ENCODE assay signal across 8 mouse cellular contexts in the genomic region with DNA sequence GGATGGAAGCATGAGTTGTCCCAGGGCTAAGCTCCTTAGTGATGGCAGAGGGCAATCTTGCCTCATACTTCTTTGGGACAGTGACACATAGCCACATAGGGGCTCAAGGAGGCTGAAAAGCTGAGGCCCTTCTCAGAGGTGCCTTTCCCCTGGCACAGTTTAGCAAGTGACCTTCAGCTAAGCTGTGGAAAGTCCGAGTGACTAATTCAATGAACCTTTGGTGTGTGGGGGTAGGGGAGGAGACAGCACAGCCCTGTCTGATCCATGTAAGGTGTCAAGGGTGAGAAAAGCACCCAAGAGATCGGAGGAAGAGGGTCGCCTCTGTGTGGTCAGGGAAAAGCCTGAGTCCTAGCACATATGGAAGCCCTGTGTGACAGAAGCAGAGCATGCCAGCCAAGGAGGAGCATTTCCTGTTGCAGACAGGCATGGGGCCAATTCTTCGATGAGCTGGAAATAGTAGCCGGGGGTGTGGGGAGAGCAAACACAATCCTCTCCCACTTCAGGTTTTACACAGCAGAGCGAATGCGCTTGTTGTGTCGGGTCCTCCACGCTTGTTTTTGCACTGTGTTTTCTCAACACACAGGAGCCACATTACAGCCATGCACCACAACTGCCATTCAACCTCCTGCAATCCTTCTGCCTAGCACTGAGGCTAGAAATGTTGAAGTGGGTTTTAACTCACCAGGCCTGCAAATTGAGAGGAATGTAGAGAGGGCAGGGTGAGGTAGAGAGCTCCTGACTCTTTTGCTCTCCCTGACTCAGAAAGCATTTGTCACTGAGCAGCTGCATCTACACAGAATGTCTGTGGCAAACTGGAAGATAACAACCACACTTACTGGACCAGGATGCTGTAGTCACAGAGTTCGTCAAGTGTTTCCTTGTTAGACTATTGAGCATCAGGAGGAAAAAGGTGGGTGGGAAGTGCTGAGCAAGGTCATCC.
DNase-seq lines count a peak whose midpoint lies in the region; ATAC-seq lines count a peak whose summit lies in the region.

No protein-coding gene starts in this region.

- intact Hi-C loops in left cerebral cortex, postnatal 10 days (cut with DNase I) = no loop called here

- peaks cover 11% of the 10 kb centered on the region for H3K4me1 ChIP-seq in intestine, embryonic 16.5 days (ENCODE audit: control insufficient read depth, insufficient read depth, low read length)

- no peak overlapping the region for H3K4me2 ChIP-seq in intestine, embryonic 16.5 days (ENCODE audit: low read depth, low read length)

- H3K27me3 ChIP-seq in intestine, embryonic 16.5 days (replicated peaks; ENCODE audit: control insufficient read depth, insufficient read depth, low read length) = no peaks in the 10 kb centered on the region

- H3K4me3 ChIP-seq in intestine, embryonic 16.5 days (ENCODE audit: low read length) = no peak overlapping the region

- 50% methylated on average over 10 of the region's 10 CpGs for WGBS in intestine, embryonic 16.5 days

- no peak overlapping the region for H3K9ac ChIP-seq in intestine, embryonic 16.5 days (ENCODE audit: low read depth, low read length)

- peak; percentile 58 for ATAC-seq in frontal cortex, adult (ENCODE audit: low TSS enrichment)
- 0 out of 2 replicates have a peak, but pooled peaks have one; percentile 38 for ATAC-seq in intestine, embryonic 16.5 days

- H3K36me3 ChIP-seq in intestine, embryonic 16.5 days (ENCODE audit: control insufficient read depth, insufficient read depth, low read length) = no peaks in the 10 kb centered on the region

- no peak for DNase-seq in frontal cortex, postnatal 25 days (ENCODE audit: low spot score in 2 of 2)
- DNase-seq in adrenal gland, postnatal 25 days = peak; percentile 48
- DNase-seq in gastrocnemius, postnatal 10 days = peak; percentile 40
- peak; percentile 37 to 69 for DNase-seq in left cerebral cortex, postnatal 10 days (ENCODE audit: extremely low spot score in 1 of 2, low spot score in 2 of 2)
- peak; percentile 22 for DNase-seq in ovary, postnatal 14 days (ENCODE audit: low spot score)
- DNase-seq in spleen, adult 18-20 months = no peak

- H3K9me3 ChIP-seq in intestine, embryonic 16.5 days (ENCODE audit: control insufficient read depth, low read length) = no peaks in the 10 kb centered on the region

- no peak overlapping the region for H3K27ac ChIP-seq in intestine, embryonic 16.5 days (ENCODE audit: low read length)

Comparison
In these comparisons a context has a peak if more than half of its experiments do, and no peak if none do; other contexts are left out.
1. DNase-seq: peak in adrenal gland, postnatal 25 days (single experiment), gastrocnemius, postnatal 10 days (single experiment), left cerebral cortex, postnatal 10 days (2 of 2) and ovary, postnatal 14 days (single experiment); none in frontal cortex, postnatal 25 days (0 of 2) and spleen, adult 18-20 months (0 of 2).